Mouse (Mus musculus): ENCODE measurements around the gene Galnt4. TPM values are rescaled to one million over a fixed set of nuclear protein-coding genes. Genes with fewer than 3 reads are reported as not detected.

Gene Galnt4
- polyA plus RNA-seq, 1 experiment from 2014 or later = 5.5 TPM

GRCm38 (mm10) chr10:99089906-99090305 is 18.1 kb upstream of the Galnt4 start:
- WGBS = 70% methylated on average over 6 of the region's 6 CpGs

GRCm38 (mm10) chr10:99093364-99093763 is 14.6 kb upstream of the Galnt4 start:
- no peak overlapping the region for H3K27ac ChIP-seq
- WGBS = 70% methylated on average over 2 of the region's 2 CpGs
- H3K4me3 ChIP-seq = no peak overlapping the region
- H3K9me3 ChIP-seq (replicated peaks) = no peaks in the 10 kb centered on the region
- H3K27me3 ChIP-seq = no peaks in the 10 kb centered on the region
- no peak overlapping the region for H3K9ac ChIP-seq
- no peaks in the 10 kb centered on the region for H3K4me1 ChIP-seq (replicated peaks)
- no peak overlapping the region for H3K4me2 ChIP-seq
- H3K36me3 ChIP-seq = no peaks in the 10 kb centered on the region
- ATAC-seq (replicated peaks; ENCODE audit: insufficient number of reproducible peaks, insufficient read depth, low FRiP score, low read depth) = no peak

More at GRCm38 (mm10) chr10:99089906-99090305, 18.1 kb upstream of the Galnt4 start:
- Histone ChIP-seq H3K9ac (no peak overlapping the region), H3K4me3 (no peak overlapping the region), H3K4me1 (replicated peaks) (no peaks in the 10 kb centered on the region), H3K27me3 (no peaks in the 10 kb centered on the region), H3K9me3 (replicated peaks) (no peaks in the 10 kb centered on the region), H3K27ac (no peak overlapping the region), H3K36me3 (no peaks in the 10 kb centered on the region), H3K4me2 (no peak overlapping the region)
- ATAC-seq (replicated peaks; ENCODE audit: insufficient number of reproducible peaks, insufficient read depth, low FRiP score, low read depth) = no peak

GRCm38 (mm10) chr10:99095114-99095513 is 12.8 kb upstream of the Galnt4 start:
- Histone ChIP-seq H3K36me3 (no peaks in the 10 kb centered on the region), H3K4me3 (no peak overlapping the region), H3K9ac (no peak overlapping the region), H3K9me3 (replicated peaks) (no peaks in the 10 kb centered on the region), H3K4me1 (replicated peaks) (no peaks in the 10 kb centered on the region), H3K4me2 (no peak overlapping the region), H3K27me3 (no peaks in the 10 kb centered on the region), H3K27ac (no peak overlapping the region)
- no peak for ATAC-seq (replicated peaks; ENCODE audit: insufficient number of reproducible peaks, insufficient read depth, low FRiP score, low read depth)
- 74% methylated on average over 2 of the region's 2 CpGs for WGBS

DNA sequence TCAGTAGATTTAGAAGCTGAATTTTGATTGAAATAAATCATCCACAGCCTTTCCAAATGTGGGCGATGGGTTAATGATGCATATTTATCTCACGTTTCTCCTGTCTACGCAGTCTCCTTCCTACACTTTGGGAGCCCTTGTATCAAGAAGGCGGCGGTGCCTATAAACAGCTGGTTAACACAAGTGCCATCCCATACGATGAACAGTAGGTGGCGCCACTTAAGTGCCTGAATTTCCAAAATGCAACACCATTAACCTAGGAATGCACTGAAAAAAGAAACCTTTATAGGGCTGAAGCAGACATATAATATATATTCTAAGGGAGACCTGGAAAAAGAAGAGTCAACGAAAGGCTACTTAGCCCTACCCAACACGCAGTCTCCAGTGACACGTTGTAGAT is 10.6 kb upstream of the Galnt4 start:
- Histone ChIP-seq H3K27me3 (no peaks in the 10 kb centered on the region), H3K4me3 (no peak overlapping the region), H3K27ac (no peak overlapping the region), H3K36me3 (no peaks in the 10 kb centered on the region), H3K4me1 (replicated peaks) (no peaks in the 10 kb centered on the region), H3K9me3 (replicated peaks) (no peaks in the 10 kb centered on the region), H3K4me2 (no peak overlapping the region), H3K9ac (no peak overlapping the region)
- 69% methylated on average over 10 of the region's 10 CpGs for WGBS
- no peak for ATAC-seq (replicated peaks; ENCODE audit: insufficient number of reproducible peaks, insufficient read depth, low FRiP score, low read depth)

- H3K27ac ChIP-seq = no peak overlapping the region
- H3K9ac ChIP-seq = no peak overlapping the region
- H3K9me3 ChIP-seq (replicated peaks) = no peaks in the 10 kb centered on the region
- ATAC-seq (replicated peaks; ENCODE audit: insufficient number of reproducible peaks, insufficient read depth, low FRiP score, low read depth) = no peak
- H3K36me3 ChIP-seq = 0 out of 2 replicates have a peak, but pooled peaks cover 5% of the 10 kb centered on the region
- peaks cover 11% of the 10 kb centered on the region for H3K4me1 ChIP-seq (replicated peaks)
- H3K4me3 ChIP-seq = no peak overlapping the region
- WGBS = 86% methylated on average over 3 of the region's 3 CpGs
- no peak overlapping the region for H3K4me2 ChIP-seq
- no peaks in the 10 kb centered on the region for H3K27me3 ChIP-seq
These were observed 2.4 kb upstream of the Galnt4 start for GRCm38 (mm10) chr10:99105522-99105921.

DNA sequence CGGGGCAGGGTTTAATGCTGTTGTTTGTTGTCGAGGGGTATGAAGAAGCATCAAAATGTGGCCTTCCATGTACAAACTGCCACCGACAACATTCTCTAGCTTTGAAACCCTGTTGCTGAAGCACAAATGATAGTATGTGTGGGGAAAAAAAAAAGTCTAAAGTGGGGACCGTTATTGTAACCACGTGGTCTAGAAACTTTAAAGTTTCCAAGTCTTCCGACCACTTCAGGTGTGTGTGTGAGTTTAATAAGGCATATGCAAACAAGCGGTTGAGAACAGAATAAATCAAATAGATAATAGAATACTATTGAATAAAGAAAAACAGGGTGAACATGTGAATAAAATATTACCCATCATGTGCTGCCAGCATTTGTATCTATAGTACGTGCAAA is 1.7 kb upstream of the Galnt4 start:
- ATAC-seq (replicated peaks; ENCODE audit: insufficient number of reproducible peaks, insufficient read depth, low FRiP score, low read depth) = no peak
- Histone ChIP-seq H3K27me3 (no peaks in the 10 kb centered on the region), H3K36me3 (0 out of 2 replicates have a peak, but pooled peaks cover 5% of the 10 kb centered on the region), H3K4me3 (peak overlapping the region; percentile 92), H3K4me1 (replicated peaks) (peaks cover 11% of the 10 kb centered on the region), H3K27ac (peak overlapping the region; percentile 88; the same call in 1 of the 2 replicates), H3K9me3 (replicated peaks) (no peaks in the 10 kb centered on the region), H3K9ac (peak overlapping the region; percentile 82), H3K4me2 (peak overlapping the region; percentile 91)
- WGBS = 31% methylated on average over 8 of the region's 8 CpGs

DNA sequence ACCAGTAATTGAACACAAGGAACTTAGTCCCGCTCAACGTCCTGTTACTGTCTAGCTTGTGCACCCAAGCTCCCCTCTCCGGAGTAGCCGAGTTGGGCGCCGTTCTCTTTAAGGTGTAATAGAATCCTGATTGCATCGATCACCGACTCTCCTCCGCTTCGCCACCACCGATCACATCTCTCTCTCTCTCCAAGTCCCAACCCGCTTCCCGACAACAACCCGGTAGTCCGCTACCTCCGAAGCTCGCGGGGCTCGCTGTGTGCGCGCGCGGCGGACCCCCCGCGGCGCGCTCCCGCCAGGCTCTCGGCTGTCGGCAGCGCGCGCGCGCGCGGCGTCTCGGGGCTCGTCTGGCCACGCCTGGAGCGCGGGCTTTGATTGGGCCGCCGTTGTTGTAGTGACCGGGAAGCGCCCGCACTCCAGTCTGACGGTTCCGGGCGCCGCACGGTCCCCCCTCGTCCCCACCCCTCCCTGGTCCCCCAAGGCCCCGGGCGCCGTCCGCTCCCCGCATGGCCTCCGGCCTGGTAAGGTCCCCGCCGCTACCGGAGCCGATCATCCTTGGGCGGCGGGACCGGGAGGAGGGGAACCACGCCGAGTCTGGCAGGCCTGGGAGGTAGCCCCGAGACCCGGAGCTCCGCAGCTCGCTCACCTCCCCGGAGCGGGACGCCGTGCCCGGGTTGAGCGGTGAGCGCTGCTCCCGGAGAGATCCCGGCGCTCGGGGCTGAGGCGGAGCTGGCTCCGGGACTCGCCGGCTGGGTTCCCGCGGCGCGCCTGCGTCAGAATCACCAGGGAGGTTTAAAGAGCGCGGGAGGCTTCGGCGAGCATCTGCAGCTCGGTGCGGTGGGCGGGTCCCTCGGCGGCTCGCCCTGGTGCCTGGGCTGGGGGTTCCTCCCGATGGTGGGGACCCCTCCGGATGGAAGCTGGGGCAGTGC is 992 bp upstream of the Galnt4 start, which contains the start of gene Poc1b:
TSS of gene Poc1b (plus strand) at position 334 of the 929 bp plus-strand sequence.
- ATAC-seq (replicated peaks; ENCODE audit: insufficient number of reproducible peaks, insufficient read depth, low FRiP score, low read depth) = peak; percentile 92
- Histone ChIP-seq H3K36me3 (0 out of 2 replicates have a peak, but pooled peaks cover 5% of the 10 kb centered on the region), H3K4me1 (replicated peaks) (peaks cover 11% of the 10 kb centered on the region), H3K4me3 (peak within 1 kb of the TSS; percentile 92), H3K9me3 (replicated peaks) (no peaks in the 10 kb centered on the region), H3K9ac (peak within 1 kb of the TSS; percentile 82), H3K27me3 (no peaks in the 10 kb centered on the region), H3K27ac (peak within 1 kb of the TSS; percentile 88), H3K4me2 (peak within 1 kb of the TSS; percentile 91)
- WGBS = under 1% methylated on average over 102 of the region's 106 CpGs

DNA sequence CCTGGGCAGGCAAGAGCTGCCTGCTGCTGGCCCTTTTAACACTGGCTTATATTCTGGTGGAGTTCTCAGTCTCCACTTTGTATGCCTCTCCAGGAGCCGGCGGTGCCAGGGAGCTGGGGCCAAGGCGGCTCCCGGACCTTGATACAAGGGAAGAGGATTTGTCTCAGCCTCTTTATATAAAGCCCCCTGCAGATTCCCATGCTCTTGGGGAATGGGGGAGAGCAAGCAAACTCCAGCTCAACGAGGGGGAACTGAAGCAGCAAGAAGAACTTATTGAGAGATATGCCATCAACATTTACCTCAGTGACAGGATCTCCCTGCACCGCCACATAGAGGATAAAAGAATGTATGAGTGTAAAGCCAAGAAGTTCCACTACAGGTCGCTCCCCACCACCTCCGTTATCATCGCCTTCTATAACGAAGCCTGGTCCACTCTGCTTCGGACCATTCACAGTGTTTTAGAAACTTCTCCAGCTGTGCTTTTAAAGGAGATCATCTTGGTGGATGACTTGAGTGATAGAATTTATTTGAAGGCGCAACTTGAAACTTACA is 548 bp downstream of the Galnt4 start:
- Histone ChIP-seq H3K36me3 (0 out of 2 replicates have a peak, but pooled peaks cover 5% of the 10 kb centered on the region), H3K27me3 (no peaks in the 10 kb centered on the region), H3K9me3 (replicated peaks) (no peaks in the 10 kb centered on the region), H3K9ac (peak overlapping the region; percentile 82), H3K27ac (peak overlapping the region; percentile 88; the same call in 1 of the 2 replicates), H3K4me2 (peak overlapping the region; percentile 91), H3K4me1 (replicated peaks) (peaks cover 13% of the 10 kb centered on the region), H3K4me3 (peak overlapping the region; percentile 92)
- WGBS = 29% methylated on average over 12 of the region's 12 CpGs
- ATAC-seq (replicated peaks; ENCODE audit: insufficient number of reproducible peaks, insufficient read depth, low FRiP score, low read depth) = no peak

- H3K4me3 ChIP-seq = no peak overlapping the region
- H3K27ac ChIP-seq = no peak overlapping the region
- H3K4me1 ChIP-seq (replicated peaks) = peaks cover 19% of the 10 kb centered on the region
- ATAC-seq (replicated peaks; ENCODE audit: insufficient number of reproducible peaks, insufficient read depth, low FRiP score, low read depth) = no peak
- H3K4me2 ChIP-seq = no peak overlapping the region
- H3K9me3 ChIP-seq (replicated peaks) = no peaks in the 10 kb centered on the region
- H3K36me3 ChIP-seq = 0 out of 2 replicates have a peak, but pooled peaks cover 5% of the 10 kb centered on the region
- WGBS = 45% methylated on average over 3 of the region's 3 CpGs
- no peak overlapping the region for H3K9ac ChIP-seq
- no peaks in the 10 kb centered on the region for H3K27me3 ChIP-seq
These were observed 5.6 kb downstream of the Galnt4 start for GRCm38 (mm10) chr10:99113533-99113932.

DNA sequence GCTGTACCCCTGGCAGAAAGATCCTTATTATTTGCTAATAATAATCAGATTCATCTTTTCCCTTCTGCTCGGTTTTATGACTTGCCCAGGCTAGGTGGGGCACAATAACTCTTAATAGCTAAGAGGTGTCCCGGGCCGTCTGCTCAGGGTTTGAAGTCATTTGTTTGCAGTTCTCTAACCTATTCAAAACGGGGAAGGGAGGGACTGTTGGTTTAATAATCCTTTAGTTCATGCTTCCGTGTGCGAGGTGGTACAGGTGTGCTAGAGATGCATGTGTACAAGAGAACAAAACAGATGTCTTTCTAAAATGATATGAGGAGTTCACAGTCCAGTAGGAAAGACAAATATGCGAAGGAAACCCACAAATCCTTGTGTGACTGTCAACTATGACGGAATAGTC is 6.3 kb downstream of the Galnt4 start:
- H3K4me1 ChIP-seq (replicated peaks) = peaks cover 16% of the 10 kb centered on the region
- 84% methylated on average over 8 of the region's 8 CpGs for whole genome bisulfite sequencing
- no peak overlapping the region for H3K4me3 ChIP-seq
- H3K9me3 ChIP-seq (replicated peaks) = no peaks in the 10 kb centered on the region
- H3K4me2 ChIP-seq = no peak overlapping the region
- no peak overlapping the region for H3K27ac ChIP-seq
- no peak for ATAC-seq (replicated peaks; ENCODE audit: insufficient number of reproducible peaks, insufficient read depth, low FRiP score, low read depth)
- H3K9ac ChIP-seq = no peak overlapping the region
- 0 out of 2 replicates have a peak, but pooled peaks cover 5% of the 10 kb centered on the region for H3K36me3 ChIP-seq
- no peaks in the 10 kb centered on the region for H3K27me3 ChIP-seq

DNA sequence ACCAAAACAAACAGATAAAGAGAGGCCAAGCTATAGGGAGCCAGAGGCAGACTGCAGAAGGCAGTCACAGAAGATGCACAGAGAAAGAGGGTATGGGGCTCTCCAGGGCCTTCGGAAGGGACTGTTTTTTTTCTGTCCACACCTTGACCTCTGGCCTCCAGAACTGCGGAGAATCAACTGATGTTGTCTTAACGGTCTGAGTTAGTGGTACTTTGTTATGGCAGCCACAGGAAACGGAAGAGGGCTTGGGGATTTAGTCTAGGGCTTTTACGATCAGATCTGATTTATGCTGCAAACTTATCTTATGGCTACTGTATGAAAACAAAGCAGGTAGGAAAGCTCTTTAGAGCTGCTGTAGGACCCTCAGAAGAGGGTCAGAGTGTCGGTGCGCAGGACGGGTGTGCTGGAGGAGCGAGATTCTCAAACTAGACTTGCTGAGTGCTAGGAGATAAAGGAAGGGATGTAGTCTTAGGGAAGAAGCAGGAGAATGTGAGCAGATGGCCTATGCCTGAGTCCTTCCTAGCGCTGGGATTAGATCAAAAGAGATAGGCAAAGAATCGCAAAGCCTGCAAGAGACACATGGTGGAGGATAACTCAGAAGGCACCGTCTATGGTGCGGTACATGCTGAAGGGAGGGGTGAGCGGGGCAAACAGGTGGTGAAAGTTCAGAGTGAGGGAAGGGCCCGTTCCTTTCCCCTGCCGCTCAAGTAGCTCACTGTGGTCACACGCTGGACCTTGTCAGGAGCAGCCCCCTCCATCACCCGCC is 7.7 kb downstream of the Galnt4 start:
- H3K27ac ChIP-seq = no peak overlapping the region
- peak overlapping the region; percentile 54 for H3K4me2 ChIP-seq
- H3K9ac ChIP-seq = no peak overlapping the region
- 0 out of 2 replicates have a peak, but pooled peaks have one; percentile 18 for ATAC-seq (replicated peaks; ENCODE audit: insufficient number of reproducible peaks, insufficient read depth, low FRiP score, low read depth)
- H3K9me3 ChIP-seq (replicated peaks) = no peaks in the 10 kb centered on the region
- H3K36me3 ChIP-seq = no peaks in the 10 kb centered on the region
- H3K4me1 ChIP-seq (replicated peaks) = peaks cover 16% of the 10 kb centered on the region
- no peaks in the 10 kb centered on the region for H3K27me3 ChIP-seq
- peak overlapping the region; percentile 26 for H3K4me3 ChIP-seq
- 19% methylated on average over 18 of the region's 18 CpGs for WGBS

All from heart, embryonic 15.5 days (tissue).